Mouse (Mus musculus): Measurements from ENCODE around the gene St3gal3. TPM values are rescaled to one million over a fixed set of nuclear protein-coding genes. Genes with fewer than 3 reads are reported as not detected.

St3gal3 gene
- polyA plus RNA-seq, 1 experiment from 2014 or later, result 4.5 TPM

DNA sequence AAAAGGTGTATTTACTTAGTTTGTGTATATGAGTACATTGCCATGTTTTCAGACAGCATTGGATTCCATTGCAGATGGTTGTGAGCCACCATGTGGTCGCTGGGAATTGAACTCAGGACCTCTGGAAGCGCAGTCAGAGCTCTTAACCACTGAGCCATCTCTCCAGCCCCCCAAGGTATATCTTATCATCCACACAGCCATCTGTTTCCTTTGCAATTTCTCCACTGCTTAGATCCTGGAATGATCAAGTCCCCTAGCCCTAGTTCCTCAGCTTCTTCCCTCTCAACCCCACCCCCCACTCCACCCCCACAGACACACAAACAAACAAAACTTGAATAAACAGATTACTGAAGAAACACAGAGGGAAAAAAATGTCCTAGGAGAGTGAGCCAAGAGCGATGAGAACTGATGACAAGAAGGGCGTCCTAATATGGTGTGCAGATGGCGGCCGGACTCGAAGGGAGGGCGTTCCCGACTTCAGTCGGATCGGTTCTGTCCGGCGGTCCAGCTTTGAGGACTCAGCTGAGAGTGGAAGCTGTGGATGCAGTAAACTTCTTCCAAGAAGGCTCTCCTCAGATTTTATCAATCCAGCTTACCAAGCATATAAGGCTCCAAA is 73.7 kb downstream of the St3gal3 start:
- Histone ChIP-seq H3K36me3 (ENCODE audit: control insufficient read depth, insufficient read depth, low read length) (no peaks in the 10 kb centered on the region), H3K4me1 (replicated peaks; ENCODE audit: control insufficient read depth, insufficient read depth, low read length) (peaks cover 12% of the 10 kb centered on the region), H3K27ac (ENCODE audit: low read depth, low read length) (no peak overlapping the region), H3K4me2 (no peak overlapping the region), H3K27me3 (replicated peaks; ENCODE audit: control insufficient read depth, insufficient read depth, low read length) (no peaks in the 10 kb centered on the region), H3K9ac (ENCODE audit: low read depth, low read length) (no peak overlapping the region), H3K9me3 (ENCODE audit: control insufficient read depth, low read length) (no peaks in the 10 kb centered on the region), H3K4me3 (ENCODE audit: low read depth, low read length) (no peak overlapping the region)
- ATAC-seq (replicated peaks; ENCODE audit: low FRiP score) (no peak), DNase-seq (ENCODE audit: low spot score) (no peak)
- WGBS, result 83% methylated on average over 13 of the region's 13 CpGs

DNA sequence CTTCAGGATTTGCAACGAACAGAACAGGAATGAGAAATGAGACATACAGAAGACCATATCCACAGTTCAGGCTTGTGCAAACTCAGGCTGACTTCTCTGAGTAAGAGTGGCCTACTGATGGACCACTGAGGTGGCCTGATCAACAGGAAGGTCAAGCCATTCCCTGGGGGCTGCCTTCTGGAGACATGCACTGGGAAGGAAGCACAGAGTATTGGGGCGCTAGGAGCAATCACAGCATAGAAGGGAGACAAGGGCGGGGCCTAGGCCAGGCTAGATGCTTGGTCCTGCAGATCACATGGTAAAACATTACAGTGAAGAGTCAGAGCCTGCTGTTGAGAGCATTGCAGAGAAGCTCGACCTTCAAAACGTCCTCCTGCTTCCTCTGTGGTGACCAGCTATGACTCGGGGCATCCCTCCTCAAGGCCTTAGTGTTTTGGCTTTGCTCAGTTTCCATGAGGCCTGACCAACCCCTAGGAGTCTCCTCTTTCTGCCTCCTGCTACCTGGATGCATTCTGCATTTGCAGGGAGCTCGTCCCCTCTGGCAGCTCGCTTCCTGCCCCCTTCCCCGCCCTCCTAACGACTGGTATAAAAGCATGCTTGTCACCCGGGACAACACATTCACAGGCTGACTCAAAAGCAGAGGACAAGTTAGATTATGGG is 74.8 kb downstream of the St3gal3 start:
- H3K27ac ChIP-seq (ENCODE audit: low read depth, low read length), result no peak overlapping the region
- ATAC-seq (replicated peaks; ENCODE audit: low FRiP score) (no peak), DNase-seq (ENCODE audit: low spot score) (no peak)
- no peak overlapping the region for H3K4me2 ChIP-seq
- no peak overlapping the region for H3K9ac ChIP-seq (ENCODE audit: low read depth, low read length)
- no peaks in the 10 kb centered on the region for H3K27me3 ChIP-seq (replicated peaks; ENCODE audit: control insufficient read depth, insufficient read depth, low read length)
- H3K9me3 ChIP-seq (ENCODE audit: control insufficient read depth, low read length), result no peaks in the 10 kb centered on the region
- no peak overlapping the region for H3K4me3 ChIP-seq (ENCODE audit: low read depth, low read length)
- H3K36me3 ChIP-seq (ENCODE audit: control insufficient read depth, insufficient read depth, low read length), result no peaks in the 10 kb centered on the region
- WGBS, result 66% methylated on average over 11 of the region's 11 CpGs
- peaks cover 12% of the 10 kb centered on the region for H3K4me1 ChIP-seq (replicated peaks; ENCODE audit: control insufficient read depth, insufficient read depth, low read length)

DNA sequence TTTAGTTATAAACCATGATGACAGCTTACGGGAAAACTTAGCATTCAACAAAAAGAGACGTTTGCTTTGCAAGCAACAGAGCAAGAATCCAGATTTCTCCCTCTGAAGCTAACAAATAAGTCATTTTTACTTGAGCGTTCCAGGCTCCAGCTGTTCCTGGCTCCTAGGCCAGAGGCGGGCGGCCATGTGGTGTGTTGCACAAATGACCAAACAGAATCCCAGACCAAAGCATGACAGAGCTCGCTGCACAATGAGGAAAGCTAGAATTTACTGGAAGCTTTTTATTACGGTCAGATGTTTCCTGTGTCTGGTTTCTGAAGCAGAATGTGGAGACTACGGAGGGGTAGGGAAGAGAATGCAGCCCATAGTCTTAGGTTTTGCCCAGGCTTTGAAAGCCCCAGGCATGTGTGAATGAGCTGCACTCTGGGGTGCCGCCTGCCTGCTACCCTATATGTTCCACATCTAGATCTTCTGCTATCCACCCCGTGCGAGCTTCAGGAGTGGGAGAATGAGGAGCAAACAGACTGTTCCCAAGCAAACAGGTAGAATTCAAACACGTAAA is 76.5 kb downstream of the St3gal3 start:
- no peak overlapping the region for H3K27ac ChIP-seq (ENCODE audit: low read depth, low read length)
- H3K4me1 ChIP-seq (replicated peaks; ENCODE audit: control insufficient read depth, insufficient read depth, low read length), result peaks cover 12% of the 10 kb centered on the region
- WGBS, result 82% methylated on average over 12 of the region's 12 CpGs
- DNase-seq (ENCODE audit: low spot score) (no peak), ATAC-seq (replicated peaks; ENCODE audit: low FRiP score) (no peak)
- no peaks in the 10 kb centered on the region for H3K27me3 ChIP-seq (replicated peaks; ENCODE audit: control insufficient read depth, insufficient read depth, low read length)
- H3K4me2 ChIP-seq, result no peak overlapping the region
- H3K4me3 ChIP-seq (ENCODE audit: low read depth, low read length), result no peak overlapping the region
- H3K36me3 ChIP-seq (ENCODE audit: control insufficient read depth, insufficient read depth, low read length), result no peaks in the 10 kb centered on the region
- no peaks in the 10 kb centered on the region for H3K9me3 ChIP-seq (ENCODE audit: control insufficient read depth, low read length)
- H3K9ac ChIP-seq (ENCODE audit: low read depth, low read length), result no peak overlapping the region

DNA sequence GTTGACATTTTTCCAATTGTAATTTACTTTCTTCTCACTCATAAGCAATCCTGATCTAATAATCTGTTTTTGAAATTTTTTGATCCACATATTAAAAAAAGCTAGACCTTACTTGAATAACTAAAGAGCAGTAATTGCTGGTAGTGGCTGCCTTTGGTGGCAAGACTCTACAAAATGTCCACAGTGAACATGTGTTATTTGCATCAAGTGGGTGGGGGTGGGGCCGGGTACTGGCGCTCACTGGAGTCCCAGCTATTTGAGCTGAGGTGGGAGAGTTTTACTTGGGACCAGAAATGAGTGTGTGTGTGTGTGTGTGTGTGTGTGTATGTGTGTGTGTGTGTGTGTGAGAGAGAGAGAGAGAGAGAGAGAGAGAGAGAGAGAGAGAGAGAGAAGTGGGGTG is 77.6 kb downstream of the St3gal3 start:
- WGBS, result 76% methylated on average over 2 of the region's 2 CpGs
- no peak for ATAC-seq (replicated peaks; ENCODE audit: low FRiP score)
- no peak overlapping the region for H3K9ac ChIP-seq (ENCODE audit: low read depth, low read length)
- peaks cover 7% of the 10 kb centered on the region for H3K4me1 ChIP-seq (replicated peaks; ENCODE audit: control insufficient read depth, insufficient read depth, low read length)
- H3K9me3 ChIP-seq (ENCODE audit: control insufficient read depth, low read length), result no peaks in the 10 kb centered on the region
- no peaks in the 10 kb centered on the region for H3K27me3 ChIP-seq (replicated peaks; ENCODE audit: control insufficient read depth, insufficient read depth, low read length)
- H3K4me3 ChIP-seq (ENCODE audit: low read depth, low read length), result no peak overlapping the region
- no peak overlapping the region for H3K27ac ChIP-seq (ENCODE audit: low read depth, low read length)
- H3K4me2 ChIP-seq, result no peak overlapping the region
- H3K36me3 ChIP-seq (ENCODE audit: control insufficient read depth, insufficient read depth, low read length), result no peaks in the 10 kb centered on the region
- no peak for DNase-seq (ENCODE audit: low spot score)

DNA sequence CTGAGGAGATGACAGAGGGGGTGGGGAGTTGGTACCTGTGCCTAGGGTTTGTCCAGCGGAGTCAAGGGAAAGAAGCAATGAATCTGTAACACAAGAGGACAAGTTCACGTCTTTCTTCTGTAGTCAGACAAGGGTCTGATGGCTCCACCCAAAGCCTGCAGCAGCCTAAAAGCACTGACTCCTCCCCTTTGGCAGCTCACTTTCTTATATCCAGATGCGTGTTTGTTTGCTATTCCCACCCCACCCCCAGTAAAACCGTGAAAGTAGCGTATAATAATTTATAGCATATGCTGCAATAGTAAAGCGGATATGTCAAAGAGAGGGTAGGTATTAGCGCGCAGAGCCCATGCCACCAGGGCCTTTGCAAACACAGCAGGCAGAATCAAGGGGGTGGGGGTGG is 80.1 kb downstream of the St3gal3 start:
- WGBS, result 83% methylated on average over 8 of the region's 8 CpGs
- DNase-seq (ENCODE audit: low spot score) (no peak), ATAC-seq (replicated peaks; ENCODE audit: low FRiP score) (no peak)
- Histone ChIP-seq H3K27ac (ENCODE audit: low read depth, low read length) (no peak overlapping the region), H3K4me2 (no peak overlapping the region), H3K9me3 (ENCODE audit: control insufficient read depth, low read length) (no peaks in the 10 kb centered on the region), H3K4me1 (replicated peaks; ENCODE audit: control insufficient read depth, insufficient read depth, low read length) (no peaks in the 10 kb centered on the region), H3K4me3 (ENCODE audit: low read depth, low read length) (no peak overlapping the region), H3K9ac (ENCODE audit: low read depth, low read length) (no peak overlapping the region), H3K27me3 (replicated peaks; ENCODE audit: control insufficient read depth, insufficient read depth, low read length) (no peaks in the 10 kb centered on the region), H3K36me3 (ENCODE audit: control insufficient read depth, insufficient read depth, low read length) (no peaks in the 10 kb centered on the region)

DNA sequence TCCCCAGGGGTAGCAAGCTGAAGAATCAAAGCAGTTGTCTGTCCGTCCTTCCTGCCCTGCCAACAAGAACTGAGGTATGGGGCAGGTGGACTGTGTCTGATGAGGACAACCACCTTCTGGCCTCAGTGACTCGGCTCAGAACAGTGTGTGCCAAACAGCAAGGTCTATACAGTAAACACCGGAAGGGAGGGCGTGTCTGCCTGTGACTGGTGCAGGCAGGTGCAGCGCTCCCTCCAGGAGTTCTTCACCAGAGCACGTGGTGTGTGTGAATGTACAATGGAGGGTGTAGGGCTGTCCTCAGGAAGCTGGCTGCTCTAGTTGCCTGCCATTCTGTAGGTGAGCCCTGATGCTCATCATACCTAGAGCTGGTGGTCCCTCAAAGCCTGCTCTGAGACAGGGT is 80.8 kb downstream of the St3gal3 start:
- WGBS, result 89% methylated on average over 6 of the region's 6 CpGs

DNA sequence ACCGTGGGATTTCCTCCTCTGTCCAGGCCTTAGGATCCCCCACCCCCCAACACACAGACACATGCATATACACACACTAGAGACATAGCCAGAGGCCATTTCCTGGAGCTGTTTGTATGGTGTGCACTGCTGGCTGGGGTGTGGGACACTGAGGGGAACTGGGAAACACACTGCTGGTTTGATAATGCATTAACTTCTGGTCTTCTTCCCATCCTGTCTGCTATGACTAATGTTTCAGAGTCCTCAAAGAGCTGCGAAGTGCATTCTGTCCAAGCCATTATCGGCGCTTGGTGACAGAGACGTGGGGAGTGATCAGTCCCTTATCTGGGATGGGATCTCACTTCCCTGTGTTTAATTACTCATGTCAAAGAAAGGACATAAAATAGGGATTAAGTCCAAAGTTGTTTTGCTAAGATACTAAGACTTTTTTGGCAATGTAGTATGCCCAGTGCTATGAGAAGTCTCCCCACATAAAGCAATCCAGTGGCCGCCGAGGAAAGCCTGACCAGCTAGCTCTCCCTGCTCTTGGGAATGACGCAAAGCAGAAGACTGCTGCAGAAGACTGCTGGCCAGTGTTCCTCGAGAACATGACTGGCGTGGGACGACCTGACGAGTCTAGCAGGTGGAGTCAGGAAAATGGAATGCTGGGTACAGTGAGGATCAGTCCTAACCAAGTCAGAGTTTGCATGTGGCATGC is 85.0 kb downstream of the St3gal3 start:
- Histone ChIP-seq H3K27ac (ENCODE audit: low read depth, low read length) (peak overlapping the region; percentile 52; the same call in 1 of the 2 replicates), H3K9ac (ENCODE audit: low read depth, low read length) (no peak overlapping the region), H3K4me2 (no peak overlapping the region), H3K36me3 (ENCODE audit: control insufficient read depth, insufficient read depth, low read length) (no peaks in the 10 kb centered on the region), H3K27me3 (replicated peaks; ENCODE audit: control insufficient read depth, insufficient read depth, low read length) (no peaks in the 10 kb centered on the region), H3K4me1 (replicated peaks; ENCODE audit: control insufficient read depth, insufficient read depth, low read length) (no peaks in the 10 kb centered on the region), H3K9me3 (ENCODE audit: control insufficient read depth, low read length) (no peaks in the 10 kb centered on the region), H3K4me3 (ENCODE audit: low read depth, low read length) (no peak overlapping the region)
- 48% methylated on average over 12 of the region's 12 CpGs for WGBS
- ATAC-seq (replicated peaks; ENCODE audit: low FRiP score) (peak; percentile 43; the same call in 1 of the 2 replicates), DNase-seq (ENCODE audit: low spot score) (no peak)

More for the DNA sequence above, 80.8 kb downstream of the St3gal3 start:
- no peak overlapping the region for H3K4me2 ChIP-seq
- DNase-seq (ENCODE audit: low spot score) (no peak), ATAC-seq (replicated peaks; ENCODE audit: low FRiP score) (no peak)
- H3K4me1 ChIP-seq (replicated peaks; ENCODE audit: control insufficient read depth, insufficient read depth, low read length), result no peaks in the 10 kb centered on the region
- H3K27me3 ChIP-seq (replicated peaks; ENCODE audit: control insufficient read depth, insufficient read depth, low read length), result no peaks in the 10 kb centered on the region
- no peak overlapping the region for H3K9ac ChIP-seq (ENCODE audit: low read depth, low read length)
- H3K9me3 ChIP-seq (ENCODE audit: control insufficient read depth, low read length), result no peaks in the 10 kb centered on the region
- no peak overlapping the region for H3K4me3 ChIP-seq (ENCODE audit: low read depth, low read length)
- no peak overlapping the region for H3K27ac ChIP-seq (ENCODE audit: low read depth, low read length)
- H3K36me3 ChIP-seq (ENCODE audit: control insufficient read depth, insufficient read depth, low read length), result no peaks in the 10 kb centered on the region

DNA sequence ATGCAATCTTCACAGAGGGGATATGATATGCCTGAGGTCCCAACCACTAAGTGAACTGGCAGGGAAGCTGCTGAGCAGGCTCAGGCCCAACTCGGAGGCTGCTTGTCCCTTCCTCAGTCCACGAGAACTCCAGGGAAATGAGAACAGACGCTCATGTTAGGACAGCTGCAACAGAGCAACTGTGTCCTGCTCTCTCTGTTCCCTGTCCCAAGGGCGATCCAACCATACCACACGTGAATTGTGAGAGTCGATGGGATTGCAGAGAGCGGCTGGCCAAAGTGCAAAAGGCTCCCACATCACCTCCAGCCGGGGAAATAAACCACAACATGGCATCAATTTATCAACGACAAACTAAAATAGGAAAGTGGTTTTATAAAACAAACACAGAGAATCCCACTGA is 90.2 kb downstream of the St3gal3 start:
- Histone ChIP-seq H3K4me3 (ENCODE audit: low read depth, low read length) (no peak overlapping the region), H3K4me1 (replicated peaks; ENCODE audit: control insufficient read depth, insufficient read depth, low read length) (peaks cover 7% of the 10 kb centered on the region), H3K9me3 (ENCODE audit: control insufficient read depth, low read length) (no peaks in the 10 kb centered on the region), H3K36me3 (ENCODE audit: control insufficient read depth, insufficient read depth, low read length) (no peaks in the 10 kb centered on the region), H3K27ac (ENCODE audit: low read depth, low read length) (no peak overlapping the region), H3K4me2 (no peak overlapping the region), H3K9ac (ENCODE audit: low read depth, low read length) (no peak overlapping the region), H3K27me3 (replicated peaks; ENCODE audit: control insufficient read depth, insufficient read depth, low read length) (no peaks in the 10 kb centered on the region)
- WGBS, result 72% methylated on average over 9 of the region's 9 CpGs
- ATAC-seq (replicated peaks; ENCODE audit: low FRiP score) (no peak), DNase-seq (ENCODE audit: low spot score) (no peak)
